Mouse (Mus musculus): ENCODE results near the gene Tex35. TPM values are rescaled to one million over a fixed set of nuclear protein-coding genes. Genes with fewer than 3 reads are reported as not detected.

Gene Tex35
- total RNA-seq, 2 experiments from 2014 or later = 0.44 TPM; not detected in 1

GRCm38 (mm10) chr1:157055288-157055831 is 53.1 kb downstream of the Tex35 start:
- no peak for DNase-seq (ENCODE audit: low spot score in 2 of 2)

- no peak for DNase-seq (ENCODE audit: low spot score in 2 of 2)
Measured at GRCm38 (mm10) chr1:157054659-157055058, 53.8 kb downstream of the Tex35 start.

- DNase-seq (ENCODE audit: low spot score in 2 of 2) = no peak
Measured at GRCm38 (mm10) chr1:157049886-157050285, 58.6 kb downstream of the Tex35 start.

Other genes starting within 250 kb of the Tex35 start
- gene Ralgps2, start 169.1 kb downstream of the Tex35 start, total RNA-seq (2021) = 10 to 100 TPM; 36.3 to 37.7 TPM